Mouse (Mus musculus) macrophage (primary cell): ENCODE results near the gene Defa21. TPM values are rescaled to one million over a fixed set of nuclear protein-coding genes. Genes with fewer than 3 reads are reported as not detected.
"Not testable (repeated sequence)": the region's sequence is repeated elsewhere in the genome, so short reads cannot be mapped to it uniquely, and the experiment has no call there.

Source experiments
- H3K27ac ChIP-seq: fragments of 350-480 bp; formaldehyde crosslinking; 2 replicates; pipeline ENCODE4 v1.9.0; 2021
- H3K36me3 ChIP-seq: fragments of 350-480 bp; formaldehyde crosslinking; 2 replicates; pipeline ENCODE4 v1.9.0; 2021; ENCODE audit errors: inconsistent target
- H3K4me3 ChIP-seq: fragments of 350-480 bp; formaldehyde crosslinking; 2 replicates; pipeline ENCODE4 v1.9.0; 2021; ENCODE audit errors: inconsistent target
- H3K79me2 ChIP-seq: fragments of 350-480 bp; formaldehyde crosslinking; 2 replicates; pipeline ENCODE4 v1.9.0; 2021; ENCODE audit errors: inconsistent target
- WGBS: methylation state at CpG from one replicate; pipeline ENCODE4 v1.1.7; 2026; ENCODE audit warnings: inconsistent platforms; ENCODE audit not compliant: missing documents; 5-methylcytosine and 5-hydroxymethylcytosine counted together
- polyA plus RNA-seq: library from polyadenylated mRNA; stranded (reverse); fragments of 250-400 nt; gene quantifications from 3 replicates; pipeline ENCODE4 v1.2.4, GENCODE M21; 2018; ENCODE audit warnings: inconsistent platforms
- total RNA-seq, 78 experiments: library from RNA; depleted of rRNA; stranded (reverse); fragments of 250-400 nt; gene quantifications; 1 replicate in 9 of 78; 2 replicates in 24 of 78; 3 replicates in 43 of 78; 4 replicates in 2 of 78; pipeline ENCODE4 v1.2.4; 2018; ENCODE audit warnings: inconsistent platforms in 56 of 78

The Defa21 gene
- not detected for total RNA-seq (2018; cell fraction: chromatin; rRNA removed)
- not detected for total RNA-seq (2018; cell fraction: cytosol; rRNA removed)
- not detected for total RNA-seq (2018; cell fraction: nucleus; rRNA removed)
- polyA plus RNA-seq, result not detected in 3 replicates

- not testable (repeated sequence) for H3K4me3 ChIP-seq, H3K27ac ChIP-seq, H3K36me3 ChIP-seq, H3K79me2 ChIP-seq
- no CpG with 5 or more reads among the region's 1 CpGs for WGBS
Measured at GRCm38 (mm10) chr8:21025245-21025644, at the start of gene Defa21. Defa21 (plus strand) TSS chr8:21025545.

GRCm38 (mm10) chr8:20979846-20980245 is 45.5 kb upstream of the Defa21 start:
- no peak overlapping the region for H3K4me3 ChIP-seq
- H3K79me2 ChIP-seq, result no peaks in the 10 kb centered on the region
- no peak overlapping the region for H3K27ac ChIP-seq
- no peaks in the 10 kb centered on the region for H3K36me3 ChIP-seq
- WGBS, result 29% methylated on average over 1 of the region's 1 CpGs

DNA sequence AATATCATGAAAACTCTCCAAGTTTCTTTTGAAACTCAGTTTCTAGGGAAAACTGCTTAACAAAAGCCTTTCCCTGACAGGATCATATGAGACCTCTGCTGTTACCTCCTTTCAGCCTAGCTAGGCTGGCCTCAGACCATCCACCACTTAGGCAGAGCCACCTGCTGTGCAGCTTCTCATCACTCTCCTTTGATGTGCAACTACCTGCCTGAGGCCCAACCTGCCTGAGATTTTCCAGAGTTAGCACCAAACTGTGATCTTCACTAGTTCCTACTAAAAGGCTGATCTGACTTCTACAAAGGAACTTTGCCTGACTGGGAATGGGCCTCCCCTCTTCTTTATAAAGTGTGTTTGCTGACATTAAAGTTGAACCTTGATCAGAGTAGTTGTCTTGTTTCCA is 31.3 kb upstream of the Defa21 start:
- H3K4me3 ChIP-seq, H3K27ac ChIP-seq, H3K79me2 ChIP-seq, H3K36me3 ChIP-seq: not testable (repeated sequence)

DNA sequence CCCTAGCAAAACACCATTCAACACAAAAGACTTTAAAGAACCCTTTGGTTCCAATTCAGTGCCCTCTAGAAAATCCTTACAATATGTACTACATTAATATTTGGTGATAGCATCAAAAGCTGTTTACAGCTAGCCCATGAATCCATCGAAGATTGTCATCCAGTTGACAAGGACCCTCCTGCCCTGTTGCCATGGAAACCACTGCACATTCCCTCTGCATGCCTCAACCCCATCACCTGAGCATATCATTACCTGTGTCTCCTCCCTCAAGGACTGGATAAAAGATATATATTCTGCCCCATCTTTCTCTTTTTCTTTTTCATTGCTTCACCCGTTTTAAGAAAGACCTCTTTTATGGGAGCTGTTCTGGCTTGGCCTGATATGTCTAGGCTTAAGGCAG is 28.6 kb upstream of the Defa21 start:
- Histone ChIP-seq H3K36me3 (no peaks in the 10 kb centered on the region), H3K4me3 (no peak overlapping the region), H3K27ac (no peak overlapping the region), H3K79me2 (no peaks in the 10 kb centered on the region)
- WGBS, result 78% methylated on average over 2 of the region's 2 CpGs

DNA sequence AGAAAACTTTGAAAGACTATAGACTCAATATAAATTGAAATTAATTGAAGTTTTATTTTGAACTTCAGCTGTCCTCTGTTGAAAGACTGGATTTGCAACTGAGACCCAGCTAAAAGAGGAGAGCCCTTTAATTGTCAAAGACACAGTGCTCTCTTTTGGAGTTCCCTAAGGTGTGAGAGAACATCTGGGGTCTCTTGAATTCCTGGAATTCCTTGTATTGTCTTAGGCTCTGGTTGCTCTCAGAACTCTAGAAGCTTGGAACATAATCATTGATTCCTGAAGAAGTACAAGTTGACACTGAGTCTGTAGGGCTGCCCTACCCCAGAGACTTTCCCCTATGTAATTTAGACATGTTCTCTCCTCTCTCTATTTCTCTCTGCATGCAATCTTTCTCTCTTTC is 28.1 kb upstream of the Defa21 start:
- Histone ChIP-seq H3K36me3 (no peaks in the 10 kb centered on the region), H3K4me3 (no peak overlapping the region), H3K79me2 (no peaks in the 10 kb centered on the region), H3K27ac (no peak overlapping the region)

DNA sequence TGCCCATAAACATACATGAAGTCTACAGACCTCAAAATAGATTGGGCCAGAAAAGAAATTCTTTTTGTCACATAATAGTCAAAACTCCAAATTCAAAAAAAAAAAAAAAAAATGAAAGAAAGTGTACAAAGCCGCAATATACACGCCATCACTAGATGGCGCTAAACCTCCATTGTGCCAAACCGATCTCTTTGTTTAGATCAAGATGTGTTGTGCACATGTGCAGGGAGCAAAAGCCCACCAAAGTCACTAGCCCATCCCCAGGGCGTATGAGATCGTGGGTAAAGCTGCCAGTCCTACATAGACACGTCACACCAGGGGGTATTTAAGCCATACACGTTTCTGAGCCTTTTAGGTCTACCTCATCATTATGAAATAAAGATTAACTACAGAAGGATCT is 24.2 kb upstream of the Defa21 start:
- Histone ChIP-seq H3K27ac (no peak overlapping the region), H3K36me3 (no peaks in the 10 kb centered on the region), H3K4me3 (no peak overlapping the region), H3K79me2 (no peaks in the 10 kb centered on the region)
- 67% methylated on average over 8 of the region's 8 CpGs for WGBS

DNA sequence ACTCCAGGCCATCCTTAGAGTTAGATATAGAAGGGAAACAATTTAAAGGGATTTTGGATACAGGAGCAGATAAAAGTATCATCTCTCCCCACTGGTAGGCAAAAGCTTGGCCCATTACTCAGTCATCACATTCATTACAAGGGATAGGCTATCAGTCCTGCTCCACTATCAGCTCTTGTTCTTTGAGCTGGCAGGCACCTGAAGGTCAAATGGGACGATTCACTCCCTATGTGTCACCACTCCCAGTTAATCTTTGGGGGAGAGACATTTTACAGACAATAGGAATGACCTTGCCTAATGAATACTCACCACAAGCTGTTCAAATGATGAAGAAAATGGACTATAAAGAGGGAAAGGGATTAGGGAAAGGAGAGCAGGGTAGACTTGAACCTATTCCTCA is 18.5 kb upstream of the Defa21 start:
- no peak overlapping the region for H3K4me3 ChIP-seq
- no peak overlapping the region for H3K27ac ChIP-seq
- no peaks in the 10 kb centered on the region for H3K79me2 ChIP-seq
- WGBS, result 29% methylated on average over 1 of the region's 1 CpGs
- H3K36me3 ChIP-seq, result no peaks in the 10 kb centered on the region

GRCm38 (mm10) chr8:21008578-21008977 is 16.8 kb upstream of the Defa21 start:
- WGBS, result 55% methylated on average over 6 of the region's 6 CpGs
- H3K4me3 ChIP-seq, H3K36me3 ChIP-seq, H3K79me2 ChIP-seq, H3K27ac ChIP-seq: not testable (repeated sequence)

DNA sequence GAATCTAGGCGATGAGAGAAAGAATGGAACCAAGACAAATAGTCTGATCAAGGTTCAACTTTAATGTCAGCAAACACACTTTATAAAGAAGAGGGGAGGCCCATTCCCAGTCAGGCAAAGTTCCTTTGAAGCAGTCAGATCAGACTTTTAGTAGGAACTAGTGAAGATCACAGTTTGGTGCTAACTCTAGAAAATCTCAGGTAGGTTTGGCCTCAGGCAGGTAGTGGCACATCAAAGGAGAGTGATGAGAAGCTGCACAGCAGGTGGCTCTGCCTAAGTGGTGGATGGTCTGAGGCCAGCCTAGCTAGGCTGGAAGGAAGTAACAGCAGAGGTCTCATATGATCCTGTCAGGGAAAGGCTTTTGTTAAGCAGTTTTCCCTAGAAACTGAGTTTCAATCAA is 14.8 kb upstream of the Defa21 start:
- H3K4me3 ChIP-seq, H3K79me2 ChIP-seq, H3K27ac ChIP-seq, H3K36me3 ChIP-seq: not testable (repeated sequence)
- 83% methylated on average over 1 of the region's 1 CpGs for WGBS

DNA sequence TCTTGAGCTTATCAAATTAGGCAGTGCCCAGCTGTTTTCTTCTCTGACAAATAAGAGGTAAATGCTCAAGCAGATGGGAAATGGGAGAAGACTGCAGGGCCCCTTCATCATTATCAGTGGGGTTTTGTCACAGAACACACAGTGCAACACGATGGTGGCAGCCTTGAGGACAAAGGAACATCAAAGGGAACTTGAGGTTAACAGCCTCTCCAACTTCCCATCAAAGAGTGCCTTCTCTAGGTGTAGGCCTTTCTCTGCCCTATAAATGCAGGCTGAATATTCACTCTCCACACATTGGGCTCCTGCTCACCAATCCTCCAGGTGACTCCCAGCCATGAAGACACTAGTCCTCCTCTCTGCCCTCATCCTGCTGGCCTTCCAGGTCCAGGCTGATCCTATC is 29.4 kb downstream of the Defa21 start, which contains the start of gene Defa23:
Gene Defa23 (plus strand): TSS at position 301 of the 400 bp plus-strand sequence.
- no CpG with 5 or more reads among the region's 1 CpGs for WGBS

DNA sequence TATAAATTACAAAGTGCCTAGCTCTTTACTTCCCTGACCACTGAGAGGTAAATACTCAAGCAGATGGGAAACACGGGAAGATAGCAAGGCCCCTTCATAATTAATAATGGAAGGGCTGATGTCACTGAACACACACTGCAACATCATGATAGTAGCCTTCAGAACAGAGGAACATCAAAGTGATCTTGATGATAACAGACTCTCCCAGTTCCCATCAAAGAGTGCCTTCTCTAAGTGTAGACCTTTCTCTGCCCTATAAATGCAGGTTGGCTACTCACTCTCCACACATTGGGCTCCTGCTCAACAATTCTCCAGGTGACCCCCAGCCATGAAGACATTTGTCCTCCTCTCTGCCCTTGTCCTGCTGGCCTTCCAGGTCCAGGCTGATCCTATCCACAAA is 39.4 kb downstream of the Defa21 start, which contains the start of gene Defa35:
Gene Defa35 (plus strand): TSS at position 301 of the 400 bp plus-strand sequence.
- H3K79me2 ChIP-seq, H3K27ac ChIP-seq, H3K4me3 ChIP-seq, H3K36me3 ChIP-seq: not testable (repeated sequence)
- WGBS, result no CpG with 5 or more reads among the region's 1 CpGs

More for the DNA sequence above, 29.4 kb downstream of the Defa21 start, which contains the start of gene Defa23:
- H3K4me3 ChIP-seq, H3K79me2 ChIP-seq, H3K36me3 ChIP-seq, H3K27ac ChIP-seq: not testable (repeated sequence)

Other genes with a start within 250 kb of the Defa21 start
- not detected in 3 replicates for gene Defb33, start 132.9 kb upstream of the Defa21 start, polyA plus RNA-seq
- gene Gm15056, start 122.9 kb upstream of the Defa21 start, polyA plus RNA-seq, result not detected in 3 replicates
- not detected in 3 replicates for gene Gm6040, start 103.5 kb upstream of the Defa21 start, polyA plus RNA-seq
- gene AY761185, start 80.8 kb upstream of the Defa21 start, polyA plus RNA-seq, result not detected in 3 replicates
- not detected in 3 replicates for gene Defa23, start 29.5 kb downstream of the Defa21 start, polyA plus RNA-seq
- gene Defa35, start 39.5 kb downstream of the Defa21 start, polyA plus RNA-seq, result not detected in 3 replicates
- gene Defa25, start 58.9 kb downstream of the Defa21 start, polyA plus RNA-seq, result not detected in 3 replicates
- gene Gm14851, start 70.5 kb downstream of the Defa21 start, polyA plus RNA-seq, result not detected in 3 replicates
- not detected in 3 replicates for gene Defa30, start 109.1 kb downstream of the Defa21 start, polyA plus RNA-seq
- not detected in 3 replicates for gene Defa22, start 136.7 kb downstream of the Defa21 start, polyA plus RNA-seq
- gene Defa31, start 166.1 kb downstream of the Defa21 start, polyA plus RNA-seq, result not detected in 3 replicates
- gene Gm15293, start 176.0 kb downstream of the Defa21 start, polyA plus RNA-seq, result not detected in 3 replicates
- not detected in 3 replicates for gene Gm15292, start 224.2 kb downstream of the Defa21 start, polyA plus RNA-seq